Mouse (Mus musculus) kidney, adult 2 months (tissue): ENCODE data around the gene Trp53. TPM values are rescaled to one million over a fixed set of nuclear protein-coding genes. Genes with fewer than 3 reads are reported as not detected.

Source experiments
- DNase-seq: peaks from one replicate; pipeline ENCODE4 v3.0.0; 2021
- H3K27ac ChIP-seq: fragments of 200-500 bp; 2 replicates; pipeline ENCODE4 v1.5.1; 2012; ENCODE audit warnings: low read depth, low read length, control low read depth, inconsistent platforms; ENCODE audit not compliant: insufficient read depth
- H3K27me3 ChIP-seq: fragments of 200-500 bp; replicated peaks from 2 replicates; pipeline ENCODE4 v1.6.1; 2012; ENCODE audit warnings: mild to moderate bottlenecking, moderate library complexity, low read length, inconsistent platforms; ENCODE audit not compliant: control insufficient read depth, insufficient read depth
- H3K36me3 ChIP-seq: fragments of 200-500 bp; 2 replicates; pipeline ENCODE4 v1.6.1; 2012; ENCODE audit warnings: mild to moderate bottlenecking, moderate library complexity, low read length, inconsistent platforms; ENCODE audit not compliant: control insufficient read depth, insufficient read depth
- H3K4me1 ChIP-seq: fragments of 200-500 bp; 2 replicates; pipeline ENCODE4 v1.6.1; 2011; ENCODE audit warnings: low read length; ENCODE audit not compliant: control insufficient read depth, insufficient read depth
- H3K4me3 ChIP-seq: fragments of 200-500 bp; 2 replicates; pipeline ENCODE4 v1.5.1; 2011; ENCODE audit warnings: mild to moderate bottlenecking, low read depth, low read length, control low read depth; ENCODE audit not compliant: insufficient read depth
- CTCF ChIP-seq: fragments of 200-500 bp; conservative IDR thresholded peaks from 2 replicates; pipeline ENCODE4 v1.5.1; 2011; ENCODE audit warnings: low read depth, mild to moderate bottlenecking, control low read depth, low read length, moderate library complexity, mixed read lengths; ENCODE audit not compliant: insufficient read depth, insufficient read length
- POLR2A ChIP-seq: fragments of 200-500 bp; IDR thresholded peaks from one replicate; pipeline ENCODE4 v1.6.1; 2011; ENCODE audit warnings: low read depth, low read length, control low read depth
- WGBS: fragments of 180-500 bp; shearing (Covaris S2); methylation state at CpG from one replicate; pipeline ENCODE4 v1.1.7; 2018; 5-methylcytosine and 5-hydroxymethylcytosine counted together
- polyA plus RNA-seq: library from polyadenylated mRNA; depleted of rRNA; stranded (reverse); fragments of >200 nt; gene quantifications from 2 replicates; pipeline ENCODE4 v1.2.3, GENCODE M21; 2012

Gene Trp53
- polyA plus RNA-seq, 1 experiment: 48.5 TPM

DNA sequence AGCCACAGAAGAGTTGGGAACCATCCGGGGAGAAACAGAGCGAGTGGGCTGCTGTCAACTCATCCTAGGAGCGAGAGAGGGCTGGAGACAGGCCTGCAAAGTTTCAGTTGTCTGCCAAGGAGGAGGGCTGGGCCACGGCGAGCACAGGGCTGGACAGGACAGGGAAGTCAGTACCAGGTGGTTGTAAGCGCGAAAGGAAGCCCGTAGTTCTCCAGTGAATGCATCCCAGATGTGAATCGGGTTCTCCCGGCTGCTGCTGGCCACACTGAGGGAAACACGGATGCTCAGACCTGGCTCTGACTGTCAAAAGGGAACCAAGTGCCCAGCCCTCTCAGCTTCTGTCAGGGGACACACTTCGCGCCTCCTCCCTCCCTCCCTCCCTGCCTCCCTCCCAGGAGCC is 16.8 kb upstream of the Trp53 start:
- DNase-seq: no peak
- H3K4me3 ChIP-seq: no peak overlapping the region
- 92% methylated on average over 13 of the region's 13 CpGs for WGBS
- TF ChIP-seq CTCF (no peak), POLR2A (no peak)
- no peaks in the 10 kb centered on the region; the same call in 1 of the 2 replicates for H3K4me1 ChIP-seq
- H3K36me3 ChIP-seq: peaks cover 1% of the 10 kb centered on the region; the same call in 1 of the 2 replicates
- no peak overlapping the region for H3K27ac ChIP-seq
- 0 out of 2 replicates have a peak, but pooled peaks cover 1% of the 10 kb centered on the region for H3K27me3 ChIP-seq

- Histone ChIP-seq H3K4me3 (no peak overlapping the region), H3K27ac (no peak overlapping the region), H3K4me1 (no peaks in the 10 kb centered on the region; the same call in 1 of the 2 replicates), H3K36me3 (peaks cover 1% of the 10 kb centered on the region; the same call in 1 of the 2 replicates), H3K27me3 (0 out of 2 replicates have a peak, but pooled peaks cover 1% of the 10 kb centered on the region)
- DNase-seq: no peak
- TF ChIP-seq POLR2A (no peak), CTCF (no peak)
- 60% methylated on average over 3 of the region's 3 CpGs for WGBS
Observed at GRCm38 (mm10) chr11:69564391-69564790, 15.8 kb upstream of the Trp53 start.

DNA sequence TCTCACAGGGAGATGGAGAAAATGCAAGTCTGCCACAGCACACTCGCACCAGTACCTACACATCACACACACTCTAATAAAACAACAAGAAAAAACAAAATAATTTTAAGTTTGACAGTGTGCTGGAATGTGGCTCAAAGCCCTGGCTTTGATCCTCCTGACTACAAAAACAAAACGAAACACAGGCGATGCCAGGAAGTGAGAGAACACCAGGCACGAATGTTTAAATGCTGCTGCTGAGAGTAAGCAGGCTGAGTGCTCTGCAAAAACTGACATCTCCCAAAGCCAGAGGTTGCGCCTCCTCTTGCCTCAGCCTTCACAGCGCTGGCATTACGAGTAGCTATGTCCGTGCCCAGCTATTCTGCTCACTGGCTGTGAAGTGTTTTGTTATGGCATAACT is 15.0 kb upstream of the Trp53 start:
- Histone ChIP-seq H3K27ac (no peak overlapping the region), H3K4me3 (no peak overlapping the region), H3K4me1 (no peaks in the 10 kb centered on the region; the same call in 1 of the 2 replicates), H3K27me3 (no peaks in the 10 kb centered on the region), H3K36me3 (peaks cover 1% of the 10 kb centered on the region; the same call in 1 of the 2 replicates)
- WGBS: 64% methylated on average over 8 of the region's 8 CpGs
- TF ChIP-seq POLR2A: no peak
- TF ChIP-seq CTCF: no peak
- peak; percentile 15 for DNase-seq

DNA sequence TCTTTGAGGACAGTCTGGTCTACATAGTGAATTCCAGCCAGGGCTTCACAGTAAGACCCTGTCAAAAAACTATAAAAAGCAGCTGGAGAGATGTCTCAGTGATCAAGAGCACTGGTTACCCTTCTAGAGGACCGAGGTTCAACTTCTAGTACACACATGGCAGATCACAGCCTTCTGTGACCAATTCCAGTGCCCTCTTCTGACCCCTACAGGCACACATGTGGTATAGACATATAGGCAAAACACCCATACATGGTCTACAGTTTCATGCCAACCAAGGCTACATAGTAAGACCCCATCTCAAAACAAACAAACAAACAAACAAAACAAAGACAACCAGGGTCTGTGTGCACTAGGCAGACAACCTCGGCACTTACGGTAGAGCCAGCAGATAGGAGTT is 4.9 kb upstream of the Trp53 start:
- peak; percentile 21 for DNase-seq
- Histone ChIP-seq H3K4me3 (no peak overlapping the region), H3K27ac (no peak overlapping the region), H3K4me1 (peaks cover 8% of the 10 kb centered on the region; the same call in 1 of the 2 replicates), H3K36me3 (no peaks in the 10 kb centered on the region), H3K27me3 (no peaks in the 10 kb centered on the region)
- 53% methylated on average over 3 of the region's 3 CpGs for WGBS
- TF ChIP-seq POLR2A (no peak), CTCF (peak; percentile 44)

- no peak for TF ChIP-seq POLR2A
- no peak for TF ChIP-seq CTCF
- no peak for DNase-seq
- Histone ChIP-seq H3K36me3 (no peaks in the 10 kb centered on the region), H3K4me1 (peaks cover 8% of the 10 kb centered on the region; the same call in 1 of the 2 replicates), H3K27me3 (no peaks in the 10 kb centered on the region), H3K4me3 (no peak overlapping the region), H3K27ac (no peak overlapping the region)
- WGBS: 74% methylated on average over 5 of the region's 5 CpGs
Observed at GRCm38 (mm10) chr11:69576307-69576706, 3.9 kb upstream of the Trp53 start.

DNA sequence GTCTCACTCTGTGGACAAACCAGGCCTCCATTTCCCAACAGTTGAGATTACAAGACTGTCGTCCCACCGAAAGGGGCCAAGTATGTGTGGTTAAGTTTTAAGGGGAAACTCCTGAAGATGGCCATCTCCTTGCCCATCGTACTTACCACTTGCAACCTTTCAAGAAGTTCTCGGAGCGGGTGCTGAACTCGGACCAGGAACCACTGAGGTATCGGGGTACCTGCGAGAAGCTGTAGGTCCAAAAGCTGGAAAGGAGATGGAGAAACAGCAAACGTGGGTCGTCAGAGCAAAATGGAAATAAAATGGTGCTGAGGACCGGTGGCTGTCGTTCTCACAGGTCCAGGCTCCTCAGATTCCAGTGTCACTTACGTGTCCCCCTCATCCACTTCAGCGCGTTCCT is 1.9 kb upstream of the Trp53 start:
- Histone ChIP-seq H3K36me3 (no peaks in the 10 kb centered on the region), H3K4me1 (peaks cover 12% of the 10 kb centered on the region; the same call in 1 of the 2 replicates), H3K27me3 (no peaks in the 10 kb centered on the region), H3K4me3 (peak overlapping the region; percentile 69), H3K27ac (no peak overlapping the region)
- no peak for DNase-seq
- TF ChIP-seq POLR2A (no peak), CTCF (no peak)
- 12% methylated on average over 15 of the region's 15 CpGs for WGBS

DNA sequence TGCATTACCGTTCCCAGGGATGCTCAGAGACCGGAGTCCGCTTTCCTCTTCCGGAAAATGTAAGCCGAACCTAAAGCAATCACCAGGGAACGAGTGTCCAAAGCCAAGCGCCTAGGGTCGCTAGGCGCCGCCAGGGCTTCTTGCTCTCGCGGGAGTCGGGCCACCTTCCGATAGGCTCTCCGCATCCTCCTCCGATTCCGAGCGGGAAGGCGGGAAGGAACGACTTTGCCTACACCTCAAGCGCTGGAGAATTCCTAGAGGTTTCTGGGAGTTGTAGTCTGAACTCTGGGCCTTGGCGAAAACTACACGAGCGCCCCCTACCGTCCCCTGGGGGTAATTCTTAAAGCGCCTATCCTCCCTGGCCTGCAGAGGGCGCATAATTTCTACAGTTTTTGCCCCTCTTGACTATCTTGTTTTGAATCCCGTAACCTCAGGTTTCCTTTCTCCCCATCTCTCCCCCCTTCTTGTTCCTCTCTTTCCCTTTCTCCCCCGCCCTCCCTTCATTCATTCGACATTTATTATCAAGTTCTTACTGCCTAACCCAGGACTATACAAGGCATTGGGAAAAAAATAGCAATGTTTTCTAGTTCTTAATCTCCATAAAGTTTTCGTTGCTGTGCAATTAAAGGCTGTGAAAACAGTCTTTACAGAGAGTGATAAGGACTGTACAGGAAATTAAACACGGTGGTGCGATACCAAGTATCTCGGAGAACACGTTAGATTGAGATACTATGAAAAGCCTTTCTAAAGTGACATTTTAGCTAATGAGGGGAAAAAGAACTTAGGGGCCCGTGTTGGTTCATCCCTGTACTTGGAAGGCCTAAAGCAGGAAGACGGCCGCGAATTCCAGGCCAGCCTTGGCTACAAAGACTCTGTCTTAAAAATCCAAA is 786 bp upstream of the Trp53 start:
- Histone ChIP-seq H3K27ac (peak overlapping the region; percentile 81), H3K36me3 (no peaks in the 10 kb centered on the region), H3K4me3 (peak overlapping the region; percentile 96), H3K27me3 (no peaks in the 10 kb centered on the region), H3K4me1 (peaks cover 12% of the 10 kb centered on the region; the same call in 1 of the 2 replicates)
- DNase-seq: peak; percentile 99
- TF ChIP-seq POLR2A (no peak), CTCF (peak; percentile 100)
- WGBS: under 1% methylated on average over 39 of the region's 39 CpGs
